8 mouse cellular contexts compared by ENCODE assay signal in genomic region chr5:142823096-142824062, GRCm38 (mm10). TPM values are rescaled to one million over a fixed set of nuclear protein-coding genes. Genes with fewer than 3 reads are reported as not detected.
DNase-seq lines count a peak whose midpoint lies in the region; ATAC-seq and TF ChIP-seq lines count a peak whose summit lies in the region.

No protein-coding gene starts in this region.

- peak overlapping the region; percentile 100 for H3K9ac ChIP-seq in forebrain, embryonic 16.5 days (replicated peaks; ENCODE audit: low read depth, low read length)

- H3K36me3 ChIP-seq in forebrain, embryonic 16.5 days (ENCODE audit: control insufficient read depth, insufficient read depth) = no peaks in the 10 kb centered on the region

- peak; percentile 32 for ATAC-seq in forebrain, embryonic 16.5 days

- H3K27me3 ChIP-seq in forebrain, embryonic 16.5 days (replicated peaks; ENCODE audit: control insufficient read depth, insufficient read depth, low read length) = no peaks in the 10 kb centered on the region

- H3K4me3 ChIP-seq in forebrain, embryonic 16.5 days (replicated peaks; ENCODE audit: low read length) = peak overlapping the region; percentile 59
- H3K4me3 ChIP-seq in olfactory bulb, adult 2 months (ENCODE audit: insufficient read depth, low read depth, low read length) = peak overlapping the region; percentile 96

- peak overlapping the region; percentile 92 for H3K4me2 ChIP-seq in forebrain, embryonic 16.5 days (ENCODE audit: low read length)

- WGBS in forebrain, embryonic 16.5 days = 5% methylated on average over 31 of the region's 31 CpGs
- WGBS in large intestine, adult 2 months = 18% methylated on average over 31 of the region's 31 CpGs
- 18% methylated on average over 31 of the region's 31 CpGs for WGBS in olfactory bulb, adult 2 months

- TF ChIP-seq CTCF in olfactory bulb, adult 2 months (IDR thresholded peaks at IDR 0.05; ENCODE audit: insufficient read depth, low read depth, low read length) = no peak

- TF ChIP-seq POLR2A in olfactory bulb, adult 2 months (IDR thresholded peaks at IDR 0.05; ENCODE audit: insufficient read depth, low read depth, low read length) = peak; percentile 52

- peak overlapping the region; percentile 100 for H3K27ac ChIP-seq in forebrain, embryonic 16.5 days (ENCODE audit: low read length)
- peak overlapping the region; percentile 92 for H3K27ac ChIP-seq in olfactory bulb, adult 2 months (ENCODE audit: insufficient read depth, low read depth, low read length)

- peak; percentile 86 for DNase-seq in ES-CJ7 (ENCODE audit: low read depth, low spot score)
- peak; percentile 82 to 85 for DNase-seq in cerebellum, adult 18-20 months
- peak; percentile 83 to 91 for DNase-seq in heart, postnatal 14 days
- peak; percentile 59 for DNase-seq in large intestine, adult 2 months (ENCODE audit: low read depth, low spot score)
- peak; percentile 86 to 91 for DNase-seq in lung, adult 18-20 months
- peak; percentile 84 for DNase-seq in yolk sac, embryonic 10.5 days (ENCODE audit: low spot score)

- no peaks in the 10 kb centered on the region for H3K9me3 ChIP-seq in forebrain, embryonic 16.5 days (ENCODE audit: control insufficient read depth, low read length)

- H3K4me1 ChIP-seq in forebrain, embryonic 16.5 days (replicated peaks; ENCODE audit: control insufficient read depth, insufficient read depth, low read length) = peaks cover 41% of the 10 kb centered on the region
- peaks cover 22% of the 10 kb centered on the region for H3K4me1 ChIP-seq in olfactory bulb, adult 2 months (ENCODE audit: control insufficient read depth, insufficient read depth, low read length)

- intact Hi-C loops in heart, postnatal 14 days (cut with DNase I) = loop anchor here (5.0 kb wide), 1 partner anchor 56 kb away; no protein-coding TSS in a partner anchor

RNA-seq across cellular contexts. Expression of gene Tnrc18, which starts 5.9 kb away (rescaled TPM):
- 34.8 and 40.4 TPM in 2 replicates for polyA plus RNA-seq in forebrain, embryonic 16.5 days (2015; fragmentation: Nextera tagmentation; extraction: Ambion mirVana)
- 10 to 100 TPM; 75.6 to 83.8 TPM for total RNA-seq in heart, postnatal 14 days (2021)
- polyA plus RNA-seq in large intestine, adult 2 months (2012; rRNA removed) = 15.3 and 31.8 TPM in 2 replicates
- polyA plus RNA-seq in olfactory bulb, adult 2 months (2012; ENCODE audit: insufficient read depth, insufficient read length, low replicate concordance, missing spikeins) = not detected in 2 replicates

Comparison
In these comparisons a context has a peak if more than half of its experiments do, and no peak if none do; other contexts are left out.
1. Peak in every context shown above with its lines: DNase-seq, ATAC-seq, H3K4me3 ChIP-seq and H3K27ac ChIP-seq.